Mouse (Mus musculus) lung, embryonic 15.5 days (tissue): ENCODE measurements at regions not wholly inside any gene's neighbourhood (a gene's known extent, or its start where the extent isn't known, plus 50 kb on each side); places are given as distances from the start of the nearest gene placed in this dataset.

Source experiments
- ATAC-seq: fragments of 200-750 bp; cut with Nextera tagmentation; 2 replicates; pipeline ENCODE4 v1.8.0; 2017; ENCODE audit warnings: moderate number of reproducible peaks, borderline replicate concordance; ENCODE audit not compliant: low FRiP score, low TSS enrichment; ENCODE audit errors: extremely low read depth
- H3K27ac ChIP-seq: fragments of 300-500 bp; sonication (generic); 2 replicates; pipeline ENCODE4 v1.5.1; 2015; ENCODE audit warnings: moderate library complexity, mild to moderate bottlenecking, inconsistent platforms
- H3K27me3 ChIP-seq: fragments of 300-500 bp; sonication (generic); 2 replicates; pipeline ENCODE4 v1.6.1; 2015; ENCODE audit warnings: inconsistent platforms
- H3K36me3 ChIP-seq: fragments of 300-500 bp; sonication (generic); 2 replicates; pipeline ENCODE4 v1.6.1; 2015; ENCODE audit warnings: inconsistent platforms
- H3K4me1 ChIP-seq: fragments of 300-500 bp; sonication (generic); 2 replicates; pipeline ENCODE4 v1.6.1; 2015; ENCODE audit warnings: inconsistent platforms
- H3K4me2 ChIP-seq: fragments of 300-500 bp; sonication (generic); 2 replicates; pipeline ENCODE4 v1.6.1; 2015; ENCODE audit warnings: inconsistent platforms, mild to moderate bottlenecking, moderate library complexity
- H3K4me3 ChIP-seq: fragments of 300-500 bp; sonication (generic); 2 replicates; pipeline ENCODE4 v1.5.1; 2015; ENCODE audit warnings: mild to moderate bottlenecking, inconsistent platforms
- H3K9ac ChIP-seq: fragments of 300-500 bp; sonication (generic); 2 replicates; pipeline ENCODE4 v1.6.1; 2015; ENCODE audit warnings: inconsistent platforms
- H3K9me3 ChIP-seq: fragments of 300-500 bp; sonication (generic); 2 replicates; pipeline ENCODE4 v1.6.1; 2016; ENCODE audit warnings: inconsistent platforms
- WGBS: fragments of 180-500 bp; shearing (Covaris S2); methylation state at CpG from one replicate; pipeline ENCODE4 v1.1.7; 2015; 5-methylcytosine and 5-hydroxymethylcytosine counted together

GRCm38 (mm10) chr8:34480496-34480895 lies 369.0 kb upstream of the Gm10131 start:
- no peaks in the 10 kb centered on the region for H3K9me3 ChIP-seq
- no peaks in the 10 kb centered on the region for H3K27me3 ChIP-seq
- H3K9ac ChIP-seq = no peak overlapping the region
- 0 out of 2 replicates have a peak, but pooled peaks cover 3% of the 10 kb centered on the region for H3K4me1 ChIP-seq
- H3K4me3 ChIP-seq = no peak overlapping the region
- H3K27ac ChIP-seq = no peak overlapping the region
- WGBS = 72% methylated on average over 4 of the region's 4 CpGs
- no peaks in the 10 kb centered on the region for H3K36me3 ChIP-seq
- H3K4me2 ChIP-seq = no peak overlapping the region
- no peak for ATAC-seq

- H3K36me3 ChIP-seq = no peaks in the 10 kb centered on the region
- 21% methylated on average over 3 of the region's 3 CpGs for WGBS
- no peak for ATAC-seq
- H3K27me3 ChIP-seq = no peaks in the 10 kb centered on the region
- no peak overlapping the region for H3K4me3 ChIP-seq
- H3K9ac ChIP-seq = no peak overlapping the region
- H3K27ac ChIP-seq = no peak overlapping the region
- H3K4me1 ChIP-seq = 0 out of 2 replicates have a peak, but pooled peaks cover 4% of the 10 kb centered on the region
- no peaks in the 10 kb centered on the region for H3K9me3 ChIP-seq
- H3K4me2 ChIP-seq = no peak overlapping the region
These were observed 367.4 kb upstream of the Gm10131 start for GRCm38 (mm10) chr8:34478891-34479290.

- Histone ChIP-seq H3K4me3 (no peak overlapping the region), H3K9me3 (no peaks in the 10 kb centered on the region), H3K4me2 (no peak overlapping the region), H3K4me1 (0 out of 2 replicates have a peak, but pooled peaks cover 4% of the 10 kb centered on the region), H3K36me3 (no peaks in the 10 kb centered on the region), H3K9ac (no peak overlapping the region), H3K27me3 (no peaks in the 10 kb centered on the region), H3K27ac (no peak overlapping the region)
- ATAC-seq = no peak
- 61% methylated on average over 1 of the region's 1 CpGs for WGBS
These were observed 366.9 kb upstream of the Gm10131 start for GRCm38 (mm10) chr8:34478465-34478864.

- H3K4me2 ChIP-seq = no peak overlapping the region
- WGBS = 90% methylated on average over 3 of the region's 3 CpGs
- no peaks in the 10 kb centered on the region for H3K36me3 ChIP-seq
- H3K9me3 ChIP-seq = no peaks in the 10 kb centered on the region
- H3K27ac ChIP-seq = no peak overlapping the region
- H3K4me1 ChIP-seq = peaks cover 18% of the 10 kb centered on the region
- no peak overlapping the region for H3K4me3 ChIP-seq
- no peaks in the 10 kb centered on the region for H3K27me3 ChIP-seq
- no peak for ATAC-seq
- no peak overlapping the region for H3K9ac ChIP-seq
These were observed 364.7 kb upstream of the Gm10131 start for GRCm38 (mm10) chr8:34476146-34476820.

GRCm38 (mm10) chr8:34474593-34474992 lies 363.1 kb upstream of the Gm10131 start:
- Histone ChIP-seq H3K4me2 (no peak overlapping the region), H3K4me1 (peaks cover 21% of the 10 kb centered on the region), H3K9ac (no peak overlapping the region), H3K4me3 (no peak overlapping the region), H3K36me3 (no peaks in the 10 kb centered on the region), H3K27me3 (no peaks in the 10 kb centered on the region), H3K9me3 (no peaks in the 10 kb centered on the region), H3K27ac (no peak overlapping the region)
- 44% methylated on average over 7 of the region's 7 CpGs for whole genome bisulfite sequencing
- no peak for ATAC-seq

- ATAC-seq = no peak
- no peak overlapping the region for H3K4me2 ChIP-seq
- peaks cover 21% of the 10 kb centered on the region for H3K4me1 ChIP-seq
- no peaks in the 10 kb centered on the region for H3K27me3 ChIP-seq
- H3K27ac ChIP-seq = no peak overlapping the region
- no peak overlapping the region for H3K4me3 ChIP-seq
- WGBS = 53% methylated on average over 10 of the region's 10 CpGs
- no peak overlapping the region for H3K9ac ChIP-seq
- no peaks in the 10 kb centered on the region for H3K36me3 ChIP-seq
- no peaks in the 10 kb centered on the region for H3K9me3 ChIP-seq
These were observed 362.2 kb upstream of the Gm10131 start for GRCm38 (mm10) chr8:34473769-34474168.

GRCm38 (mm10) chr8:34473301-34473700 lies 361.8 kb upstream of the Gm10131 start:
- Histone ChIP-seq H3K4me3 (no peak overlapping the region), H3K4me1 (peaks cover 21% of the 10 kb centered on the region), H3K27ac (no peak overlapping the region), H3K27me3 (no peaks in the 10 kb centered on the region), H3K9ac (no peak overlapping the region), H3K4me2 (no peak overlapping the region), H3K9me3 (no peaks in the 10 kb centered on the region), H3K36me3 (no peaks in the 10 kb centered on the region)
- no peak for ATAC-seq
- WGBS = 41% methylated on average over 1 of the region's 1 CpGs

- Histone ChIP-seq H3K4me2 (no peak overlapping the region), H3K27ac (no peak overlapping the region)
These were observed 361.3 kb upstream of the Gm10131 start for GRCm38 (mm10) chr8:34472846-34473245.

GRCm38 (mm10) chr8:34472434-34472833 lies 360.9 kb upstream of the Gm10131 start:
- peaks cover 21% of the 10 kb centered on the region for H3K4me1 ChIP-seq
- no peak overlapping the region for H3K4me2 ChIP-seq
- no peak overlapping the region for H3K27ac ChIP-seq
- no peaks in the 10 kb centered on the region for H3K27me3 ChIP-seq
- no peak overlapping the region for H3K4me3 ChIP-seq
- H3K9ac ChIP-seq = no peak overlapping the region
- H3K9me3 ChIP-seq = no peaks in the 10 kb centered on the region
- 19% methylated on average over 8 of the region's 8 CpGs for WGBS
- ATAC-seq = no peak
- no peaks in the 10 kb centered on the region for H3K36me3 ChIP-seq

More at GRCm38 (mm10) chr8:34472846-34473245, 361.3 kb upstream of the Gm10131 start:
- Histone ChIP-seq H3K9me3 (no peaks in the 10 kb centered on the region), H3K9ac (no peak overlapping the region), H3K4me1 (peaks cover 21% of the 10 kb centered on the region), H3K27me3 (no peaks in the 10 kb centered on the region), H3K4me3 (no peak overlapping the region), H3K36me3 (no peaks in the 10 kb centered on the region)
- WGBS = 14% methylated on average over 6 of the region's 6 CpGs
- ATAC-seq = no peak

- Histone ChIP-seq H3K4me3 (no peak overlapping the region), H3K9ac (no peak overlapping the region), H3K36me3 (no peaks in the 10 kb centered on the region), H3K27me3 (no peaks in the 10 kb centered on the region), H3K4me1 (peaks cover 17% of the 10 kb centered on the region), H3K9me3 (no peaks in the 10 kb centered on the region), H3K27ac (no peak overlapping the region), H3K4me2 (no peak overlapping the region)
- ATAC-seq = no peak
- 24% methylated on average over 2 of the region's 2 CpGs for WGBS
These were observed 357.6 kb upstream of the Gm10131 start for GRCm38 (mm10) chr8:34469091-34469490.

GRCm38 (mm10) chr8:34466786-34467364 lies 355.3 kb upstream of the Gm10131 start:
- Histone ChIP-seq H3K27ac (no peak overlapping the region), H3K9me3 (no peaks in the 10 kb centered on the region), H3K27me3 (no peaks in the 10 kb centered on the region), H3K4me3 (no peak overlapping the region), H3K4me1 (0 out of 2 replicates have a peak, but pooled peaks cover 3% of the 10 kb centered on the region), H3K9ac (no peak overlapping the region), H3K36me3 (no peaks in the 10 kb centered on the region), H3K4me2 (no peak overlapping the region)
- ATAC-seq = no peak; the same call in 1 of the 2 replicates
- 68% methylated on average over 5 of the region's 5 CpGs for WGBS

GRCm38 (mm10) chr8:34465398-34465797 lies 353.9 kb upstream of the Gm10131 start:
- H3K36me3 ChIP-seq = no peaks in the 10 kb centered on the region
- 0 out of 2 replicates have a peak, but pooled peaks cover 3% of the 10 kb centered on the region for H3K4me1 ChIP-seq
- ATAC-seq = no peak
- H3K9ac ChIP-seq = no peak overlapping the region
- H3K9me3 ChIP-seq = no peaks in the 10 kb centered on the region
- 96% methylated on average over 1 of the region's 1 CpGs for WGBS
- H3K27me3 ChIP-seq = no peaks in the 10 kb centered on the region
- H3K4me2 ChIP-seq = no peak overlapping the region
- H3K4me3 ChIP-seq = no peak overlapping the region
- no peak overlapping the region for H3K27ac ChIP-seq
